Mouse (Mus musculus) mesoderm, embryonic 11.5 days (tissue): ENCODE data around the gene Svs5.
A peak's percentile ranks its signal among the peaks of the same experiment; 100 is the strongest.
"Not testable (repeated sequence)": the region's sequence is repeated elsewhere in the genome, so short reads cannot be mapped to it uniquely, and the experiment has no call there.

ENCODE experiments used
- DNase-seq: peaks from one replicate; pipeline ENCODE4 v3.0.0-alpha.2; 2012; ENCODE audit warnings: low read depth, low spot score

Svs5 gene

GRCm38 (mm10) chr2:164332440-164332839, at the start of gene Svs5:
Svs5 (plus strand) TSS chr2:164332740.
- not testable (repeated sequence) for DNase-seq

DNA sequence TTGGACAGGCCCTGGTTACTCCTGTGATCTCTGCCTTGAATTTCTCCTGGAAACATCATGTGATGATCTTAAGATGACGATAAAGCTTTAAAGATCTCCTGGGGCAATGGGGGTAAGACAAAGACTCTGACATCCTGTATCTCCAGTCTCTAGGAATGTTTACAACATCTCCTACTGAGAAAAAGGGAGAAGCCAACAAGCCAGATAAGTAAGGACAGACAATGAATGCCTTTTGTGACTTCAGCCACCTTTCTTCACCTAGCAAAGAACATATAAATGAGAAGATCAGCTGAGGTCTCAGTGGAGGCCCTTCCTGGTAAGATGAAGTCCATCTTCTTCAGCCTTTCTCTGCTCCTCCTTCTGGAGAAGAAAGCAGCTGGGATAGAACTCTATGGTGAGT, 43.6 kb upstream of the Svs5 start, which contains the start of gene Svs3a:
Svs3a (plus strand) TSS at position 301 of the 400 bp plus-strand sequence.
- not testable (repeated sequence) for DNase-seq

- DNase-seq: no peak
Observed at GRCm38 (mm10) chr2:164312599-164312998, 19.9 kb upstream of the Svs5 start.

DNA sequence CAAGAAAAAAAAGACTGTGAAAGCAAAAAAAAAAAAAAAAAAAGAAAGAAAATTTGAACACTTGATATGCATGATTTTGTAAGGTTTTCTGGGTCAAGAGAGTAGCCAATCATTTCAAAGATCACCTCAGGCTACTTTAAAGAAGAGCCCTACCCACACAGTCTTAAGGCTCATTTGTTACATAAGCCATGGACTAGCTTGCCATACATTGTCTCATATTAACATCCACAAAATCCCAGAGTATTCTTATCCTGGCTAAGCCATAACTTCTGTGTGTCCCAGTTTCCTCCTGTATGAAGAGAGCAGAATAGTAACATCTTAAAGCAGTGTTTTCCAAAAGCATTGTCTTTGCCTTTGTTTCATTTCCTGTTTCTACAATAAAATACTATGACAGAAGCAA, 17.1 kb upstream of the Svs5 start:
- DNase-seq: not testable (repeated sequence)

DNA sequence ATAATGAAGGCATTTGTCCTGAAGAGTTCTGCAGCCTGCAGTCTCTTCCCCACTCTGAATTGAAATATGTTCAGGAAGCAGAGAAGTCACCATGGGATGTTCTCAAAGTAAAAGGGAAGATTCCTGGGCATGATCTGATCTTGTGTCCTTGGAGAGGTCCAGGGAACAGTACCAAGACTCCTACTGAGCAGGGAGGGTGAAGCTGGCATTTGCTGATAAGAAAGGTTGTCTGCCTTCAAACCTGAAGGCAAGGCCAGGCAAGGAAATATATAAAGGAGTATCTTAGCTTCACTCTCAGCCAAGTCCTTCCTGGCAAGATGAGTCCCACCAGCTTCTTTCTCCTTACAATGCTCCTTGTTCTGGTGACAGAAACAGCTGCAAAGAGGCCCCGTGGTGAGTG, 16.1 kb upstream of the Svs5 start, which contains the start of gene Svs6:
Svs6 (plus strand) TSS at position 301 of the 400 bp plus-strand sequence.
- not testable (repeated sequence) for DNase-seq

DNA sequence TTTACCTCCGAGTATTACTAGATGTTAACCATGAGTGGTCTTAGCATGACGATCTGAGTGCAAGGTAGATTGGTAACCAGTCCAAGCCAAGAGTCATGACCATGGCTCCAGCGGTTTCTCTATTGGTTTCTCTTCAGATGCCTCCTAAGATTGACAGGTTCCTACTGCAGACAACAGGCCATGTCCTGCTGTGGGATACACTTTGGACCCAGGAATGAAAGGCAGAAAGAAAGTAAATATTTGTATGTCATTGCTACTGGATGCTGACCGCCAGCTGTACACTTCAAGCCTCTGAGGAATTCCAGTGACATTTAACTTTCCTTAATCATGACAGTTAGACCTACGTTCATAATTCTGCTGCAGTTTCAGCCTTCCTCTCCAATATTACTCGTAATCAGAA, 11.6 kb upstream of the Svs5 start:
- DNase-seq: no peak

GRCm38 (mm10) chr2:164343732-164344131, 11.2 kb downstream of the Svs5 start:
- DNase-seq: not testable (repeated sequence)

- DNase-seq: not testable (repeated sequence)
Observed at GRCm38 (mm10) chr2:164347697-164348096, 15.2 kb downstream of the Svs5 start.

GRCm38 (mm10) chr2:164348980-164349379, 16.4 kb downstream of the Svs5 start:
- peak; percentile 41 for DNase-seq

GRCm38 (mm10) chr2:164352697-164353096, 20.2 kb downstream of the Svs5 start:
- no peak for DNase-seq

DNA sequence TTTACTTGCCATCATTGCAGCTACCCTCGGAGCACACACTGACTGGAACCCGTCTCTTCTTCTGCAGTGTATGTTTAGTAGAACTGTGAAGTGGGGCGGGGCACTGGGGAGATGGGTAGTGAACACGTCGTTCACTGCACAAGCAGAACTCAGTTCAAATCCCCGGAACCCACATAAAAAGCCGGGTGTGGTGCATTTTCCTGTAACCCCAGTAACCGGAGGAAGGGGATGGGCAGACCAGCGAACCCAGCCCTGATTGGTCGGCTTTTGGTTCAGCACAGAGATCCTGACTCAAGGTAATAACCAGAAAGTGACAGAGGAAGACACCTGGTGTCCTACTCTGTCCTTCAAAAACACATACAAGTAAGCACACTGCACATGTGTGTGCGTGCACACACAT, 20.8 kb downstream of the Svs5 start:
- DNase-seq: no peak

- DNase-seq: no peak
Observed at GRCm38 (mm10) chr2:164356177-164356967, 23.8 kb downstream of the Svs5 start.

DNA sequence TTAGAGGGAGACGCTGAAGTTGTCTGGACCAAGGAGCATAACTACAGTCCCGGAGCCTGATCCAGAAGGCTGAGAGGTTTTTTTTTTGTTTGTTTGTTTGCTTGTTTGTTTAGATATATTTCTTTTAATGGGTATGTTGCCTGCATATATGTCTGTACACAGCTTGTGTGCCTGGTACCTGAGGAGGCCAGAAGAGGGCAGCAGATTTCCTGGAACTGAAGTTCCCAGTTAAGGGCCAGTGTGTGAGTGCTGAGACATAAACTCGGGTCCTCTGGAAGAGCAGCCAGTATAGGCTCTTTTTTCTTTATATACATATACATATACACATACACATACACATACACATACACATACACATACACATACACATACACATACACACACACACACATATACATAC, 25.8 kb downstream of the Svs5 start:
- no peak for DNase-seq

DNA sequence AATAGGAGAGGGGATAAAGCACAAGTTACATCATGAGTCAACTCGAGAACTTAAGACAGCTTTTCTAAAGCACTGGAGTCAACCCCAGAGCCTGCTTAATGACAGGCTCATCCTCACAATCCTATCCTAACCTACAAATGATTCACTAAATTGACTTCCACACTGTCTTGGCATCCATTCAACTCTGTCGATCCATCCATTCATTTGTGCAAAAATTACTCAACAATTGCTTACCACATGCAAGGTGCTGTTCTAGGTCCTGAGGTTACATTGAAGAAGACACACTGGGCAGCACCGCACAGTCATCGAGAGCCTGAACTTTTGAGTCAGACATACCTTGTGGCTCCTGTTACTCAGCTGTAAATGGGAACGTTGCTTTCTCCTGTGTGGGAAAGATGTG, 26.5 kb downstream of the Svs5 start:
- no peak for DNase-seq

- no peak for DNase-seq
Observed at GRCm38 (mm10) chr2:164359668-164360067, 27.1 kb downstream of the Svs5 start.

- no peak for DNase-seq
Observed at GRCm38 (mm10) chr2:164360974-164361657, 28.6 kb downstream of the Svs5 start.

- DNase-seq: no peak
Observed at GRCm38 (mm10) chr2:164366947-164367346, 34.4 kb downstream of the Svs5 start.

DNA sequence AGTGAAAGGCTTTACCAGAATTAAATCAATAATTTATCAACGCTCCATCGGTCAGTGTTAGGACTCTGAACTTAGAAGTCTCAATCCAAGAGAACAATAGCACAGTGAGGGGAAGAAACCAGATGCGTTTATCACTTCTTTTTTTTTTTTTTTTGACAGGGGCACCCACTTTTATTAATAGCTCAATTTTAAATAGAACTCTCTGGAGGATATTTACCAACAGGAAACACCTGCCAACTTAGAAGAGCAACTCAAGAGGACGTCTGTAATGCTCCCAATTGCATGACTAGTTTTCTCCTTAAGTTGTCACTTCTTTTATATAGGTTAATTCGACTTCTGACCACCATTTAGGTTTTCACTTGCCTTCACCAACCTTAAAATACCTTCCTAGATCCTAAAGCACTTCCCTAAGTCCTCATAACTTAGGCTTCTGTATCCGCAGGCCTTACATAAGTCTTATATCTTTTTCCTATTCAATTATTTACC, 36.1 kb downstream of the Svs5 start:
- DNase-seq: no peak

DNA sequence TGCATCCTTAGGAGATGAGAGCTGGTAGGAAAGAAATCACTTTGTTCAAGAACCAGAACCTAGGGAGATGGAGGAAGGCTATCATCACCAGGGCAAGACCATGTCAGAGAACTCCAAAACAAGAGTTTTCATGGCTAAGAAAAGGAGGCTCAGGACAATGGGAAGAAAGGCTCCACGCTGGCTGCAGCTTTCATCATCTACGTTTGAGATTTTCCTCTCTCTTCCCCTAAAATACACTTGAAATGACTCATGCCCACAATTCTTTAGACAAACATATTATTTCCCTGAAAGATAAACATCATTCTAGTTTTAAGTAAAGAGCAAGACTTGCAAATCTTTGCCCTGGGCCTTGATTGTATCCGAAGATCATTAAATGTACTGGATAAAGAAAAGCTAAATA, 38.8 kb downstream of the Svs5 start:
- no peak for DNase-seq

DNA sequence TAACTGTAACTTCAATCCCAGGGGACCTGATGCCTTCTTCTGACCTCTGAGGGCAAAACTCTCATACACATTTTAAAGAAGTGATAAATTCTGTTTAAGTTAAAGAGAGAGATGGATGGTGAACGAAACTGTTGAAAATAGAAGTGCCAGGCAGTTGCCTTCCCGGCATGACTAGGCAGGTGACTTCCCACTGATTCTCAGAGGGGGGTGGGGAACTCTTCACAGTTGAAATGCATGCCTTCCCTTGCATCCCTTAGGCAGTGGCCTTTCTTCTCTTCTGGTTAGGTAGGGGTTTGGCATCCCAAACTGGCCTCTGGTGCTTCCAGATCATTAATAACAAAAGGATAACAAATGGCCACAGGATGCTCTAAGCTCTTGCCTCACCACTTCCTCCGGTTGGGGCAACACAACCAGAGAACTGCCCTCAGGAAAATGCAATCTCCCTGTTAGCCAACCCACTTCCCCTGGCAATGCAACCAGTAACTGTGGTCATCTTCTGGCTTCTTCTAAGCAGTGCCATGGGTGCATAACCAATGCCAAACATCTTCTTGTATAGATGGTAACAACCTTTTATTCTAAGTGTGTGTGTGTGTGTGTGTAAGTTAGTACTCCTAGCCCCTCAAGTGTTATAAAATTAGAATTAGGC, 40.0 kb downstream of the Svs5 start:
- no peak for DNase-seq

- no peak for DNase-seq
Observed at GRCm38 (mm10) chr2:164373187-164373586, 40.6 kb downstream of the Svs5 start.
